Mouse (Mus musculus): Measurements from ENCODE around the gene Bend7. TPM values are rescaled to one million over a fixed set of nuclear protein-coding genes. Genes with fewer than 3 reads are reported as not detected.

Bend7 gene
- 0.23 TPM for total RNA-seq (2023)

DNA sequence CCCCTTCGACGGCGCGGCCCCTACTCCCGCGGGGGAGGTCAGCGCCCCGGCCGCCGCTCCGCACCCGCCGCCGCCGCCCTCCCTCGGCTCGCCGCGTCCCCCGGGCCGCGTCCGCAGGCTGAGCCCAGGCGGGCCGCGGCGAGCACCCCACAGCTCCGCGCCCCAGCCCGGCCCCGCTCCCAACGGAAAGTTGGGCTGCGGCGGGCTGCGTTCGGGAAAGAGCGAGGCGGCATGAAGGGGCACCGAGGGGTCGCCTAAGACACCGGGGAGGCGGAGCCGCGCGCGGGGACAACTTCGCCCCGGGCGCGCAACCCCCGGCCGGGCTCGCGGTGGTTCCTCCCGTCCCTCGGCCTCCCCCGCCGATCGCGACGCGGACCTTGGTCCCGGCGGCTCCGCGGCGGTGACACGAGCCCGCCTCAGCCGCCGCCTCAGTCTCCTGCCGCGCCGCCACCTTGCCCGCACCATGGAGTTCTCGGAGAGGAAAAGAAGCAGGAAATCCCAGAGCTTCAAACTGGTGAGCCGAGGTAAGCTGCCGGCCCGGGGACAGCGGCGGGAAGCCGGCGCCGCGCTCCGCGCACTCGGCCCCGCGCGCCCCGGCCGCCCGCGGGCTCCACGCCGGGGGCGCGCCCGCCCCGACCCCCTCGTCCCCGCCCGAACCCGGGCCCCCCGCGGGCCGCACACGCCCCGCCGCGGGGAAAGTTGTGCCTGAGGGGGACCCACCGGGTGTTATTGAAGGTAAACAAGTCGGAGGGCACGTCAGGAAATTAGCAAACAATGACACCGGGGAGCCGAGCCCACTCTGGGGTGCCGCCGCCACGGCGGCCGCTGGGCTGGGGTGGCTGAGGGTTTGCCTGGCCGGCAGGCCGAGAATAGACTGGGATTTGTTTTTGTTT lies at the start of gene Bend7:
TSS of gene Bend7 (plus strand) at position 63 of the 893 bp plus-strand sequence.

Other genes with a start within 250 kb of the Bend7 start
- 55.7 TPM for gene Prpf18, start 65.7 kb upstream of the Bend7 start, total RNA-seq (2023)
- 28.3 TPM for gene Sephs1, start 163.7 kb downstream of the Bend7 start, total RNA-seq (2023)
- 26.3 TPM for gene Phyh, start 201.2 kb downstream of the Bend7 start, total RNA-seq (2023)

Data from CD4-positive naive resting alpha-beta T cell, adult 76 days (primary cell).